Mouse (Mus musculus): ENCODE measurements around the gene Ftl1. TPM values are rescaled to one million over a fixed set of nuclear protein-coding genes. Genes with fewer than 3 reads are reported as not detected.

The Ftl1 gene
- total RNA-seq, 4 experiments from 2014 or later = 164 to 329 (median 254) TPM

GRCm38 (mm10) chr7:45413113-45413863 is 46.4 kb downstream of the Ftl1 start, which contains the start of gene Ntf5:
TSS of gene Ntf5 (plus strand) at chr7:45413695.
- DNase-seq (ENCODE audit: low spot score) = no peak

- no peak for DNase-seq (ENCODE audit: low spot score)
Measured at GRCm38 (mm10) chr7:45412421-45412820, 47.3 kb downstream of the Ftl1 start.

- DNase-seq (ENCODE audit: low spot score) = no peak
Measured at GRCm38 (mm10) chr7:45409497-45410163, 50.1 kb downstream of the Ftl1 start.

DNA sequence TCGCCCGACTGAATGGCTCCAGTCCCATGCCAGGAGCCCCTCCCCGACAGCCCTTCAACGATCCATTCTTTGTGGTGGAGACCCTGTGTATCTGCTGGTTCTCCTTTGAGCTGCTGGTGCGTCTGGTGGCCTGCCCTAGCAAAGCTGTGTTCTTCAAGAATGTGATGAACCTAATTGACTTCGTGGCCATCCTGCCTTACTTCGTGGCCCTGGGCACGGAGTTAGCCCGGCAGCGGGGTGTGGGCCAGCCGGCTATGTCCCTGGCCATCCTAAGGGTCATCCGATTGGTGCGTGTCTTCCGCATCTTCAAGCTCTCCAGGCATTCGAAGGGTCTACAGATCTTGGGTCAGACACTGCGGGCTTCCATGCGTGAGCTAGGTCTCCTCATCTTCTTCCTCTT is 50.7 kb downstream of the Ftl1 start:
- DNase-seq (ENCODE audit: low spot score) = no peak

DNA sequence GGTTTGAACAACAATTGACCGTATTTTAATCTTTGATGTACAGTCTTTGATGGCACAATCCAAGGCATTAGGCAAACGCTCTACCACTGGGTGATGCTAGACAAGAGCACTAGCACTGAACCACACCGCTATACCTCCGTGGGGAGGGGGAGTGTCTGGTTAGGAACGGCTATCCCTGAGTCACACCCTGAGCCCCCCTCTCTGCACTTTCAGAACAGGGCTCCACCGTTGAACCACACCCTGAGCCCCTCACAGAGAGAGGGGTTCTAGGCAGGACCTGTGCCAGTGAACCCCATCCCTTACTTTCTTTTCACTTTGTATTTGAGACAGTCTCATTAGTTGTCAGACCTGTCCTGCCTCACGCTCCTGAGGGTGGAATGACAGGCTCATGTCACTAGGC is 51.3 kb downstream of the Ftl1 start:
- no peak for DNase-seq (ENCODE audit: low spot score)

Small RNA genes lying within 50 kb of the gene (microRNA-seq; reads per million reads assigned to microRNA genes)
- gene Gm22133 = not detected

Other genes with a start within 250 kb of the Ftl1 start
- not detected for gene Dkkl1, start 247.7 kb downstream of the Ftl1 start, total RNA-seq (2022)
- gene Tead2, start 244.1 kb downstream of the Ftl1 start, total RNA-seq (2022) = 10 to 100 TPM in 1 of 4 experiments, 1 to 10 TPM in 3; 6.2 to 10.4 (median 8.0) TPM
- 1 to 10 TPM; 2.1 to 5.8 (median 3.0) TPM for gene Cd37, start 220.8 kb downstream of the Ftl1 start, total RNA-seq (2022)
- gene Slc6a16, start 218.8 kb downstream of the Ftl1 start, total RNA-seq (2022) = not detected
- not detected for gene Slc6a21, start 182.4 kb downstream of the Ftl1 start, total RNA-seq (2022)
- 10 to 100 TPM; 23.8 to 36.3 (median 25.4) TPM for gene Trpm4, start 126.1 kb downstream of the Ftl1 start, total RNA-seq (2022)
- 1,000 to 10,000 TPM; 1,032 to 1,216 (median 1,081) TPM for gene Hrc, start 124.6 kb downstream of the Ftl1 start, total RNA-seq (2022)
- gene Ppfia3, start 92.9 kb downstream of the Ftl1 start, total RNA-seq (2022) = under 1 TPM; 0.11 to 0.33 (median 0.20) TPM
- 1 to 10 TPM; 1.0 to 1.5 (median 1.3) TPM for gene Lin7b, start 89.3 kb downstream of the Ftl1 start, total RNA-seq (2022)
- gene Snrnp70, start 64.1 kb downstream of the Ftl1 start, total RNA-seq (2022) = 100 to 1,000 TPM in 1 of 4 experiments, 10 to 100 TPM in 3; 68.3 to 107 (median 86.7) TPM
- gene Kcna7, start 54.2 kb downstream of the Ftl1 start, total RNA-seq (2022) = 1 to 10 TPM; 5.5 to 8.0 (median 6.9) TPM
- gene Ntf5, start 46.2 kb downstream of the Ftl1 start, total RNA-seq (2022) = under 1 TPM; 0.30 to 0.50 (median 0.36) TPM
- not detected for gene Lhb, start 39.1 kb downstream of the Ftl1 start, total RNA-seq (2022)
- gene Gys1, start 25.0 kb downstream of the Ftl1 start, total RNA-seq (2022) = 100 to 1,000 TPM; 106 to 122 (median 112) TPM
- 10 to 100 TPM; 23.1 to 31.5 (median 26.8) TPM for gene Ruvbl2, start 21.8 kb downstream of the Ftl1 start, total RNA-seq (2022)
- 10 to 100 TPM; 24.3 to 26.9 (median 26.2) TPM for gene Bax, start 7.0 kb upstream of the Ftl1 start, total RNA-seq (2022)
- not detected for gene Tulp2, start 22.0 kb upstream of the Ftl1 start, total RNA-seq (2022)
- gene Gm45808, start 26.9 kb upstream of the Ftl1 start, total RNA-seq (2022) = 1 to 10 TPM; 3.8 to 8.5 (median 7.6) TPM
- 10 to 100 TPM; 10.2 to 12.8 (median 11.5) TPM for gene Dhdh, start 28.9 kb upstream of the Ftl1 start, total RNA-seq (2022)
- 100 to 1,000 TPM; 130 to 149 (median 139) TPM for gene Nucb1, start 50.5 kb upstream of the Ftl1 start, total RNA-seq (2022)
- 10 to 100 TPM; 21.9 to 31.6 (median 28.0) TPM for gene Ppp1r15a, start 66.4 kb upstream of the Ftl1 start, total RNA-seq (2022)
- 1 to 10 TPM; 2.6 to 4.2 (median 3.0) TPM for gene Plekha4, start 66.4 kb upstream of the Ftl1 start, total RNA-seq (2022)
- 1 to 10 TPM in 3 of 4 experiments, under 1 TPM in 1; 0.40 to 2.0 (median 1.1) TPM for gene Hsd17b14, start 95.0 kb upstream of the Ftl1 start, total RNA-seq (2022)
- 100 to 1,000 TPM; 295 to 316 (median 308) TPM for gene Bcat2, start 110.3 kb upstream of the Ftl1 start, total RNA-seq (2022)
- gene Fgf21, start 155.6 kb upstream of the Ftl1 start, total RNA-seq (2022) = not detected
- not detected for gene Fut1, start 157.4 kb upstream of the Ftl1 start, total RNA-seq (2022)
- under 1 TPM; 0.20 to 0.53 (median 0.35) TPM for gene Izumo1, start 161.9 kb upstream of the Ftl1 start, total RNA-seq (2022)
- gene Rasip1, start 167.6 kb upstream of the Ftl1 start, total RNA-seq (2022) = 10 to 100 TPM; 17.8 to 27.2 (median 26.2) TPM
- gene Mamstr, start 180.1 kb upstream of the Ftl1 start, total RNA-seq (2022) = 1 to 10 TPM; 2.0 to 5.9 (median 5.1) TPM
- 1 to 10 TPM in 1 of 4 experiments, under 1 TPM in 3; 0.19 to 1.5 (median 0.58) TPM for gene Fut2, start 206.5 kb upstream of the Ftl1 start, total RNA-seq (2022)
- gene Ntn5, start 224.1 kb upstream of the Ftl1 start, total RNA-seq (2022) = under 1 TPM in 2 of 4 experiments, not detected in 2; 0.22 to 0.25 TPM
- gene Sec1, start 234.5 kb upstream of the Ftl1 start, total RNA-seq (2022) = under 1 TPM in 3 of 4 experiments, not detected in 1; 0.16 to 0.25 (median 0.23) TPM
- 1 to 10 TPM; 5.5 to 8.7 (median 8.1) TPM for gene Car11, start 240.0 kb upstream of the Ftl1 start, total RNA-seq (2022)
- 100 to 1,000 TPM in 3 of 4 experiments, 10 to 100 TPM in 1; 72.2 to 183 (median 152) TPM for gene Dbp, start 245.2 kb upstream of the Ftl1 start, total RNA-seq (2022)

Data from heart, adult 8-10 months (tissue).